Mouse (Mus musculus): ENCODE measurements at regions not wholly inside any gene's neighbourhood (a gene's known extent, or its start where the extent isn't known, plus 50 kb on each side); places are given as distances from the start of the nearest gene placed in this dataset.

DNA sequence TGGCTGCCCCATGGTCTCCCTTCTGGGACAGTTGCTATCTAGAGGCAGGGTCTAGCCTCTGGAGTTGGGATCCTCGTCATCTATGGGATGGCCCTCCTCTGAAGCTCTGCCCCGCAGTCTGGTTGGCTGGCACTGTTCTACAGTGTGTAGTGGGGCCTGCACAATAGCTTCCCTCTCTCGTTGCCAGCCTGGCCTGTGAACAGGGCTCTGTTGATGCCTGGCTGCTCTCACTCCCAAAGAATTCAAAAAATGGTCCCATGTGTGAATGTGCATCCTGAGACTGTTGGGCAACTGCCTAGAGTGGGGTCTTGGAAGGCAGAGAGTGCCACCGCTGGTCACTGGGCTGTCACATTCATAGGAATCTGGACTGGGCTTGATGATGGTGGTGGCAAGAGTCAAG lies 53.8 kb upstream of the Ccnd1 start:
- no peak for DNase-seq (ENCODE audit: low spot score)

DNA sequence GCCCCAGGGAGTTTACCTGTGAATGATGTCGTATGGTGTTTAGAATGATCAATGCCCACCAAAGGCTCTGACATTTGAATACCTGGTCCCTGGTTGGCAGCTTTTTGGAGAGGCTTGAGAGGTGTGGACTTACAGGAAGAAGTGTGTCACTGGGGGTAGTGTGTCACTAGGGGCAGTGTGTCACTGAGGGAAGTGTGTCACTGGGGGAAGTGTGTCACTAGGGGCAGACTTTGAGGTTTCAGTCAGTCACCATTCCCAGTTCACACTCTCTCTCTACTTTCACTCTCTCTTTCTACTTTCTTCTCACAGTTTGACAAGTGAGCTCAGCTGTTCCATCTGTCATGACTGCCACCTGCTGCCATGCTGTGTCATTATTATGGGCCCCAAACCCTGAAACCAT lies 52.0 kb upstream of the Ccnd1 start:
- DNase-seq (ENCODE audit: low spot score): no peak
